Mouse (Mus musculus) kidney, adult 18-20 months (tissue): ENCODE measurements around the gene Rcan2.

Source experiments
- DNase-seq: peaks from one replicate; pipeline ENCODE4 v3.0.0; 2021

Gene Rcan2

GRCm38 (mm10) chr17:43931731-43932130, 130.6 kb downstream of the Rcan2 start:
- no peak for DNase-seq

- no peak for DNase-seq
Measured at GRCm38 (mm10) chr17:43934056-43934455, 132.9 kb downstream of the Rcan2 start.

- no peak for DNase-seq
Measured at GRCm38 (mm10) chr17:43952219-43952618, 151.1 kb downstream of the Rcan2 start.

GRCm38 (mm10) chr17:43952661-43953534, 151.7 kb downstream of the Rcan2 start:
- no peak for DNase-seq

- DNase-seq, result no peak
Measured at GRCm38 (mm10) chr17:43953535-43953918, 152.4 kb downstream of the Rcan2 start.

GRCm38 (mm10) chr17:43959797-43960196, 158.6 kb downstream of the Rcan2 start:
- DNase-seq, result no peak

- DNase-seq, result no peak
Measured at GRCm38 (mm10) chr17:43969943-43970342, 168.8 kb downstream of the Rcan2 start.

- DNase-seq, result no peak
Measured at GRCm38 (mm10) chr17:43977572-43977971, 176.4 kb downstream of the Rcan2 start.

- DNase-seq, result no peak
Measured at GRCm38 (mm10) chr17:43979925-43980324, 178.8 kb downstream of the Rcan2 start.

- no peak for DNase-seq
Measured at GRCm38 (mm10) chr17:43982505-43982904, 181.4 kb downstream of the Rcan2 start.

- DNase-seq, result no peak
Measured at GRCm38 (mm10) chr17:43989334-43989945, 188.3 kb downstream of the Rcan2 start.

GRCm38 (mm10) chr17:43990957-43991383, 189.8 kb downstream of the Rcan2 start:
- no peak for DNase-seq

GRCm38 (mm10) chr17:43994080-43994479, 192.9 kb downstream of the Rcan2 start:
- DNase-seq, result no peak

GRCm38 (mm10) chr17:43997514-43997913, 196.4 kb downstream of the Rcan2 start:
- DNase-seq, result no peak

- no peak for DNase-seq
Measured at GRCm38 (mm10) chr17:43998095-43998494, 196.9 kb downstream of the Rcan2 start.

GRCm38 (mm10) chr17:44004401-44004800, 203.2 kb downstream of the Rcan2 start:
- no peak for DNase-seq

GRCm38 (mm10) chr17:44007411-44007810, 206.3 kb downstream of the Rcan2 start:
- DNase-seq, result no peak

GRCm38 (mm10) chr17:44011917-44012316, 210.8 kb downstream of the Rcan2 start:
- DNase-seq, result no peak

- DNase-seq, result no peak
Measured at GRCm38 (mm10) chr17:44013756-44014510, 212.8 kb downstream of the Rcan2 start.

GRCm38 (mm10) chr17:44016314-44016713, 215.2 kb downstream of the Rcan2 start:
- no peak for DNase-seq

GRCm38 (mm10) chr17:44020707-44021220, 219.6 kb downstream of the Rcan2 start:
- no peak for DNase-seq

- no peak for DNase-seq
Measured at GRCm38 (mm10) chr17:44023842-44024241, 222.7 kb downstream of the Rcan2 start.

GRCm38 (mm10) chr17:44025011-44025410, 223.9 kb downstream of the Rcan2 start:
- DNase-seq, result no peak
